Mouse (Mus musculus) kidney, adult 2 months (tissue): ENCODE measurements around the gene Stac2.

ENCODE experiments used
- CTCF ChIP-seq: fragments of 200-500 bp; conservative IDR thresholded peaks from 2 replicates; pipeline ENCODE4 v1.5.1; 2011; ENCODE audit warnings: low read depth, mild to moderate bottlenecking, control low read depth, low read length, moderate library complexity, mixed read lengths; ENCODE audit not compliant: insufficient read depth, insufficient read length
- POLR2A ChIP-seq: fragments of 200-500 bp; IDR thresholded peaks from one replicate; pipeline ENCODE4 v1.6.1; 2011; ENCODE audit warnings: low read depth, low read length, control low read depth

DNA sequence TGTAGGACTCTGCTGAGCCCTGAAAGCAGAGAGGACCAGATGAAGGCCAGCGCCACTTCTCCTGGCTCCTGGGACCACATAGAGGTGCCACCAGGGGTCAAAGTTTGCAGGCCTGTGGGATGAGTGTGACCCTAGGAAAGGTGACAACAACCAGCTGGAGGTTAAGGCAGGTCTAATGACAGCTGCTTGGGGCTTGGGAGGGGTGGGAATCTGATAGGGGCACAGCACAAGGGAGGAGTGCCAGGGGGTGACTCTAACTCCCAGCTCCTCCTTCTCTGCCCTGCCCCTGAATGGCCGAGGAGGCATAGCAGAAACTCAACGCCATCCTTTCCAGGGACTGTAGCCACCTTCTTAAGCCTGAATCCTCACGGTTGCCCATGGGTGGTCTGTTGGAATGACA lies 36.4 kb downstream of the Stac2 start:
- no peak for TF ChIP-seq POLR2A
- no peak for TF ChIP-seq CTCF
